Mouse (Mus musculus) kidney, adult 2 months (tissue): ENCODE measurements around the gene Hes6. TPM values are rescaled to one million over a fixed set of nuclear protein-coding genes. Genes with fewer than 3 reads are reported as not detected.

Source experiments
- DNase-seq: peaks from one replicate; pipeline ENCODE4 v3.0.0; 2021
- H3K27ac ChIP-seq: fragments of 200-500 bp; 2 replicates; pipeline ENCODE4 v1.5.1; 2012; ENCODE audit warnings: low read depth, low read length, control low read depth, inconsistent platforms; ENCODE audit not compliant: insufficient read depth
- H3K27me3 ChIP-seq: fragments of 200-500 bp; replicated peaks from 2 replicates; pipeline ENCODE4 v1.6.1; 2012; ENCODE audit warnings: mild to moderate bottlenecking, moderate library complexity, low read length, inconsistent platforms; ENCODE audit not compliant: control insufficient read depth, insufficient read depth
- H3K36me3 ChIP-seq: fragments of 200-500 bp; 2 replicates; pipeline ENCODE4 v1.6.1; 2012; ENCODE audit warnings: mild to moderate bottlenecking, moderate library complexity, low read length, inconsistent platforms; ENCODE audit not compliant: control insufficient read depth, insufficient read depth
- H3K4me1 ChIP-seq: fragments of 200-500 bp; 2 replicates; pipeline ENCODE4 v1.6.1; 2011; ENCODE audit warnings: low read length; ENCODE audit not compliant: control insufficient read depth, insufficient read depth
- H3K4me3 ChIP-seq: fragments of 200-500 bp; 2 replicates; pipeline ENCODE4 v1.5.1; 2011; ENCODE audit warnings: mild to moderate bottlenecking, low read depth, low read length, control low read depth; ENCODE audit not compliant: insufficient read depth
- CTCF ChIP-seq: fragments of 200-500 bp; conservative IDR thresholded peaks from 2 replicates; pipeline ENCODE4 v1.5.1; 2011; ENCODE audit warnings: low read depth, mild to moderate bottlenecking, control low read depth, low read length, moderate library complexity, mixed read lengths; ENCODE audit not compliant: insufficient read depth, insufficient read length
- POLR2A ChIP-seq: fragments of 200-500 bp; IDR thresholded peaks from one replicate; pipeline ENCODE4 v1.6.1; 2011; ENCODE audit warnings: low read depth, low read length, control low read depth
- WGBS: fragments of 180-500 bp; shearing (Covaris S2); methylation state at CpG from one replicate; pipeline ENCODE4 v1.1.7; 2018; 5-methylcytosine and 5-hydroxymethylcytosine counted together
- polyA plus RNA-seq: library from polyadenylated mRNA; depleted of rRNA; stranded (reverse); fragments of >200 nt; gene quantifications from 2 replicates; pipeline ENCODE4 v1.2.3, GENCODE M21; 2012; rRNA removed

Hes6 gene
- polyA plus RNA-seq, 1 experiment, result 64.1 TPM

GRCm38 (mm10) chr1:91364822-91365644 is 48.8 kb downstream of the Hes6 start:
- no peaks in the 10 kb centered on the region for H3K36me3 ChIP-seq
- 88% methylated on average over 16 of the region's 16 CpGs for WGBS
- H3K27ac ChIP-seq, result no peak overlapping the region
- TF ChIP-seq CTCF (no peak), POLR2A (no peak)
- no peaks in the 10 kb centered on the region for H3K27me3 ChIP-seq
- H3K4me3 ChIP-seq, result no peak overlapping the region
- DNase-seq, result no peak
- no peaks in the 10 kb centered on the region for H3K4me1 ChIP-seq

- Histone ChIP-seq H3K27me3 (no peaks in the 10 kb centered on the region), H3K27ac (no peak overlapping the region), H3K4me1 (no peaks in the 10 kb centered on the region), H3K36me3 (no peaks in the 10 kb centered on the region), H3K4me3 (no peak overlapping the region)
- DNase-seq, result no peak
- no peak for TF ChIP-seq POLR2A
- no peak for TF ChIP-seq CTCF
- WGBS, result 85% methylated on average over 5 of the region's 5 CpGs
Observed at GRCm38 (mm10) chr1:91362113-91362512, 51.7 kb downstream of the Hes6 start.

Other genes with a start within 250 kb of the Hes6 start
- gene Ramp1, start 234.2 kb downstream of the Hes6 start, polyA plus RNA-seq, result 1.9 and 2.6 TPM in 2 replicates
- 37.2 and 38.5 TPM in 2 replicates for gene Ube2f, start 163.7 kb downstream of the Hes6 start, polyA plus RNA-seq
- gene Scly, start 115.7 kb downstream of the Hes6 start, polyA plus RNA-seq, result 113 and 125 TPM in 2 replicates
- 0.05 and 0.15 TPM in 2 replicates for gene Espnl, start 92.0 kb downstream of the Hes6 start, polyA plus RNA-seq
- 1.0 and 1.5 TPM in 2 replicates for gene Klhl30, start 63.0 kb downstream of the Hes6 start, polyA plus RNA-seq
- gene Erfe, start 47.6 kb downstream of the Hes6 start, polyA plus RNA-seq, result 0.14 and 0.19 TPM in 2 replicates
- gene Ilkap, start 15.2 kb downstream of the Hes6 start, polyA plus RNA-seq, result 42.6 and 47.9 TPM in 2 replicates
- gene Per2, start 45.3 kb upstream of the Hes6 start, polyA plus RNA-seq, result 5.6 and 6.8 TPM in 2 replicates
- 9.8 and 11.2 TPM in 2 replicates for gene Traf3ip1, start 80.6 kb upstream of the Hes6 start, polyA plus RNA-seq
- 7.3 and 7.6 TPM in 2 replicates for gene Asb1, start 126.5 kb upstream of the Hes6 start, polyA plus RNA-seq